Mouse (Mus musculus): ENCODE results near the gene Arl8b.
"Not testable (repeated sequence)": the region's sequence is repeated elsewhere in the genome, so short reads cannot be mapped to it uniquely, and the experiment has no call there.

Gene Arl8b

GRCm38 (mm10) chr6:108835765-108836691 is 53.1 kb downstream of the Arl8b start:
- no peak for DNase-seq (ENCODE audit: low spot score)

GRCm38 (mm10) chr6:108837081-108837480 is 54.2 kb downstream of the Arl8b start:
- no peak for DNase-seq (ENCODE audit: low spot score)

GRCm38 (mm10) chr6:108837958-108838357 is 55.1 kb downstream of the Arl8b start:
- no peak for DNase-seq (ENCODE audit: low spot score)

- DNase-seq (ENCODE audit: low spot score): no peak
Measured at GRCm38 (mm10) chr6:108839432-108839831, 56.5 kb downstream of the Arl8b start.

GRCm38 (mm10) chr6:108840861-108841640 is 58.2 kb downstream of the Arl8b start:
- DNase-seq (ENCODE audit: low spot score): no peak

- no peak for DNase-seq (ENCODE audit: low spot score)
Measured at GRCm38 (mm10) chr6:108843664-108844063, 60.8 kb downstream of the Arl8b start.

- DNase-seq (ENCODE audit: low spot score): no peak
Measured at GRCm38 (mm10) chr6:108844093-108844492, 61.2 kb downstream of the Arl8b start.

- DNase-seq (ENCODE audit: low spot score): no peak
Measured at GRCm38 (mm10) chr6:108844771-108845170, 61.9 kb downstream of the Arl8b start.

GRCm38 (mm10) chr6:108852088-108852670 is 69.3 kb downstream of the Arl8b start:
- DNase-seq (ENCODE audit: low spot score): no peak

GRCm38 (mm10) chr6:108852986-108853385 is 70.1 kb downstream of the Arl8b start:
- no peak for DNase-seq (ENCODE audit: low spot score)

- DNase-seq (ENCODE audit: low spot score): no peak
Measured at GRCm38 (mm10) chr6:108858583-108858982, 75.7 kb downstream of the Arl8b start.

GRCm38 (mm10) chr6:108861226-108861625 is 78.3 kb downstream of the Arl8b start:
- no peak for DNase-seq (ENCODE audit: low spot score)

GRCm38 (mm10) chr6:108862548-108862947 is 79.6 kb downstream of the Arl8b start:
- no peak for DNase-seq (ENCODE audit: low spot score)

GRCm38 (mm10) chr6:108866317-108866716 is 83.4 kb downstream of the Arl8b start:
- DNase-seq (ENCODE audit: low spot score): no peak

GRCm38 (mm10) chr6:108869031-108869430 is 86.1 kb downstream of the Arl8b start:
- DNase-seq (ENCODE audit: low spot score): not testable (repeated sequence)

- no peak for DNase-seq (ENCODE audit: low spot score)
Measured at GRCm38 (mm10) chr6:108870421-108870820, 87.5 kb downstream of the Arl8b start.

- no peak for DNase-seq (ENCODE audit: low spot score)
Measured at GRCm38 (mm10) chr6:108871251-108871650, 88.4 kb downstream of the Arl8b start.

All from layer of hippocampus, adult 9-10 months (tissue).